ENCODE assay signal across 8 mouse cellular contexts in genomic region chr11:97280216-97280861, GRCm38 (mm10). TPM values are rescaled to one million over a fixed set of nuclear protein-coding genes. Genes with fewer than 3 reads are reported as not detected.
A peak's percentile ranks its signal among the peaks of the same experiment; 100 is the strongest.
DNase-seq lines count a peak whose midpoint lies in the region; ATAC-seq and TF ChIP-seq lines count a peak whose summit lies in the region.

Gene Npepps (minus strand): TSS chr11:97280638.

- WGBS in heart, embryonic 10.5 days: under 1% methylated on average over 59 of the region's 83 CpGs
- under 1% methylated on average over 50 of the region's 83 CpGs for WGBS in kidney, embryonic 15.5 days
- 2% methylated on average over 49 of the region's 83 CpGs for WGBS in liver, embryonic 11.5 days

- H3K4me2 ChIP-seq in kidney, embryonic 15.5 days: peak within 1 kb of the TSS; percentile 68
- H3K4me2 ChIP-seq in liver, embryonic 11.5 days: peak within 1 kb of the TSS; percentile 76
- peak within 1 kb of the TSS; percentile 78 for H3K4me2 ChIP-seq in myocyte (ENCODE audit: low read depth)

- peaks cover 7% of the 10 kb centered on the region for H3K4me1 ChIP-seq in embryonic fibroblast, embryonic 13.5 days (ENCODE audit: control insufficient read depth, insufficient read depth, low read length)
- peaks cover 22% of the 10 kb centered on the region for H3K4me1 ChIP-seq in heart, embryonic 10.5 days
- peaks cover 21% of the 10 kb centered on the region for H3K4me1 ChIP-seq in kidney, embryonic 15.5 days
- H3K4me1 ChIP-seq in liver, embryonic 11.5 days (replicated peaks; ENCODE audit: control insufficient read depth, insufficient read depth, low read length): peaks cover 16% of the 10 kb centered on the region; the same call in 1 of the 2 replicates

- H3K27me3 ChIP-seq in C2C12 (ENCODE audit: control insufficient read depth, insufficient read depth, insufficient read length) (no peaks in the 10 kb centered on the region), myocyte (ENCODE audit: control insufficient read depth, insufficient read depth, insufficient read length) (no peaks in the 10 kb centered on the region)
- no peaks in the 10 kb centered on the region for H3K27me3 ChIP-seq in heart, embryonic 10.5 days (ENCODE audit: insufficient read depth, poor library complexity, severe bottlenecking)
- H3K27me3 ChIP-seq in kidney, embryonic 15.5 days: no peaks in the 10 kb centered on the region
- no peaks in the 10 kb centered on the region for H3K27me3 ChIP-seq in liver, embryonic 11.5 days (replicated peaks; ENCODE audit: control insufficient read depth, insufficient read depth, low read length)

- H3K9ac ChIP-seq in kidney, embryonic 15.5 days: peak within 1 kb of the TSS; percentile 100
- peak within 1 kb of the TSS; percentile 86 for H3K9ac ChIP-seq in liver, embryonic 11.5 days (ENCODE audit: low read depth, low read length)

- no peak for TF ChIP-seq CTCF in C2C12 (IDR thresholded peaks at IDR 0.05; ENCODE audit: control insufficient read depth, insufficient read depth, insufficient read length)
- TF ChIP-seq CTCF in embryonic fibroblast, embryonic 13.5 days (IDR thresholded peaks at IDR 0.05; ENCODE audit: borderline replicate concordance, insufficient read depth, low read length): no peak

- H3K27ac ChIP-seq in embryonic fibroblast, embryonic 13.5 days (ENCODE audit: insufficient read depth, low read length): peak within 1 kb of the TSS; percentile 74
- H3K27ac ChIP-seq in heart, embryonic 10.5 days: peak within 1 kb of the TSS; percentile 100
- H3K27ac ChIP-seq in kidney, embryonic 15.5 days: peak within 1 kb of the TSS; percentile 97
- peak within 1 kb of the TSS; percentile 84 for H3K27ac ChIP-seq in liver, embryonic 11.5 days (ENCODE audit: low read depth, low read length)

- peak within 1 kb of the TSS; percentile 98 for H3ac ChIP-seq in C2C12 (ENCODE audit: control insufficient read depth, insufficient read length, low read depth)
- peak within 1 kb of the TSS; percentile 80 for H3ac ChIP-seq in myocyte (ENCODE audit: control insufficient read depth, insufficient read length)

- H3K79me2 ChIP-seq in C2C12 (ENCODE audit: control insufficient read depth, insufficient read depth) (peaks cover 49% of the 10 kb centered on the region), myocyte (ENCODE audit: control insufficient read depth, insufficient read depth) (peaks cover 47% of the 10 kb centered on the region)

- peaks cover 43% of the 10 kb centered on the region for H3K79me3 ChIP-seq in C2C12 (ENCODE audit: low read depth)

- no peaks in the 10 kb centered on the region for H3K9me3 ChIP-seq in heart, embryonic 10.5 days
- no peaks in the 10 kb centered on the region for H3K9me3 ChIP-seq in kidney, embryonic 15.5 days (replicated peaks)
- no peaks in the 10 kb centered on the region for H3K9me3 ChIP-seq in liver, embryonic 11.5 days (ENCODE audit: control insufficient read depth, low read length)

- peak; percentile 79 for ATAC-seq in kidney, embryonic 15.5 days (replicated peaks; ENCODE audit: low FRiP score)
- ATAC-seq in liver, embryonic 11.5 days (replicated peaks; ENCODE audit: low FRiP score): peak; percentile 83

- H3K36me3 ChIP-seq in C2C12 (ENCODE audit: control insufficient read depth, insufficient read depth) (peaks cover 10% of the 10 kb centered on the region), myocyte (ENCODE audit: control insufficient read depth, insufficient read depth) (no peaks in the 10 kb centered on the region)
- 0 out of 2 replicates have a peak, but pooled peaks cover 6% of the 10 kb centered on the region for H3K36me3 ChIP-seq in heart, embryonic 10.5 days
- no peaks in the 10 kb centered on the region for H3K36me3 ChIP-seq in kidney, embryonic 15.5 days
- H3K36me3 ChIP-seq in liver, embryonic 11.5 days (ENCODE audit: control insufficient read depth, insufficient read depth, low read length): no peaks in the 10 kb centered on the region

- peak; percentile 90 for DNase-seq in brain, adult 2 months (ENCODE audit: low read depth, low spot score)
- peak; percentile 85 for DNase-seq in heart, embryonic 10.5 days (ENCODE audit: low spot score)
- DNase-seq in liver, embryonic 11.5 days (ENCODE audit: low spot score): peak; percentile 84
- DNase-seq in spleen, postnatal 4 days (ENCODE audit: low spot score in 2 of 2): peak; percentile 80 to 90

- peak; percentile 46 for TF ChIP-seq POLR2A in embryonic fibroblast, embryonic 13.5 days (IDR thresholded peaks at IDR 0.05; ENCODE audit: low read depth, low read length)
- peak; percentile 68 for TF ChIP-seq POLR2A in myocyte (IDR thresholded peaks at IDR 0.05; ENCODE audit: insufficient read length, low read depth)

- H3K4me3 ChIP-seq in C2C12 (ENCODE audit: insufficient read depth, poor library complexity, severe bottlenecking): peak within 1 kb of the TSS; percentile 89
- peak within 1 kb of the TSS; percentile 89 for H3K4me3 ChIP-seq in embryonic fibroblast, embryonic 13.5 days (ENCODE audit: insufficient read depth, low read length)
- peak within 1 kb of the TSS; percentile 100 for H3K4me3 ChIP-seq in heart, embryonic 10.5 days
- H3K4me3 ChIP-seq in kidney, embryonic 15.5 days (replicated peaks): peak within 1 kb of the TSS; percentile 99
- peak within 1 kb of the TSS; percentile 86 for H3K4me3 ChIP-seq in liver, embryonic 11.5 days (ENCODE audit: low read depth, low read length)
- H3K4me3 ChIP-seq in myocyte: peak within 1 kb of the TSS; percentile 92

TF ChIP-seq in C2C12, 6 proteins besides CTCF, POLR2A, EP300 and RAD21:
- TF ChIP-seq CEBPB (IDR thresholded peaks at IDR 0.05; ENCODE audit: low read depth) (no peak), MYOG (IDR thresholded peaks at IDR 0.05; ENCODE audit: control insufficient read depth, extremely low read depth, insufficient read length) (no peak), MYOD1 (IDR thresholded peaks at IDR 0.05; ENCODE audit: control insufficient read depth, insufficient read length, low read depth) (peak; percentile 89), MAX (IDR thresholded peaks at IDR 0.05) (no peak), FOSL1 (IDR thresholded peaks at IDR 0.05; ENCODE audit: insufficient read depth, low read length, poor library complexity, severe bottlenecking) (no peak)

TF ChIP-seq in myocyte, 11 proteins besides CTCF, POLR2A, EP300 and RAD21:
- TF ChIP-seq REST (IDR thresholded peaks at IDR 0.05; ENCODE audit: insufficient read depth, insufficient read length): no peak
- no peak for TF ChIP-seq CEBPB (IDR thresholded peaks at IDR 0.05; ENCODE audit: insufficient read depth, poor library complexity, severe bottlenecking)
- peak; percentile 72 for TF ChIP-seq POLR2AphosphoS2 (IDR thresholded peaks at IDR 0.05; ENCODE audit: insufficient read length, low read depth)
- no peak for TF ChIP-seq TCF3 (IDR thresholded peaks at IDR 0.05; ENCODE audit: insufficient read length, low read depth)
- no peak for TF ChIP-seq MAX (IDR thresholded peaks at IDR 0.05; ENCODE audit: low read depth)
- no peak for TF ChIP-seq SRF (IDR thresholded peaks at IDR 0.05; ENCODE audit: control insufficient read depth, insufficient read length, low read depth)
- TF ChIP-seq MYOG (IDR thresholded peaks at IDR 0.05; ENCODE audit: control insufficient read depth in 1 of 3, insufficient read depth in 1 of 3, insufficient read length in 2 of 3, low read depth in 2 of 3): peak; percentile 55 to 95 (median 93)
- TF ChIP-seq MYOD1 (IDR thresholded peaks at IDR 0.05; ENCODE audit: control insufficient read depth in 1 of 3, insufficient read length in 2 of 3, low read depth in 2 of 3): peak in 2 of 3 experiments; percentile 97 to 98
TF ChIP-seq in myocyte: peak in this region for 3.

RNA-seq across cellular contexts. Expression of gene Npepps, which starts in this region (rescaled TPM):
- polyA plus RNA-seq in C2C12 (2012; fragmentation: generic; extraction: Trizol) (37.8 TPM), myocyte (2012; fragmentation: generic; extraction: Trizol) (45.6 TPM)
- polyA plus RNA-seq in embryonic fibroblast, embryonic 13.5 days (2011; ENCODE audit: insufficient read length, low read depth, missing spikeins): 137 and 148 TPM in 2 replicates
- polyA plus RNA-seq in heart, embryonic 10.5 days (2016; fragmentation: Nextera tagmentation; extraction: Ambion mirVana): 83.9 and 90.7 TPM in 2 replicates
- polyA plus RNA-seq in kidney, embryonic 15.5 days (2015; fragmentation: Nextera tagmentation; extraction: Ambion mirVana): 76.9 and 88.5 TPM in 2 replicates
- 52.1 and 60.2 TPM in 2 replicates for polyA plus RNA-seq in liver, embryonic 11.5 days (2014; fragmentation: Nextera tagmentation; extraction: Ambion mirVana)

Comparison
In these comparisons a context has a peak if more than half of its experiments do, and no peak if none do; other contexts are left out.
1. Peak in every context shown above with its lines: DNase-seq, ATAC-seq, H3K4me3 ChIP-seq and H3K27ac ChIP-seq.